21 mouse cellular contexts compared by ENCODE assay signal in the genomic region with DNA sequence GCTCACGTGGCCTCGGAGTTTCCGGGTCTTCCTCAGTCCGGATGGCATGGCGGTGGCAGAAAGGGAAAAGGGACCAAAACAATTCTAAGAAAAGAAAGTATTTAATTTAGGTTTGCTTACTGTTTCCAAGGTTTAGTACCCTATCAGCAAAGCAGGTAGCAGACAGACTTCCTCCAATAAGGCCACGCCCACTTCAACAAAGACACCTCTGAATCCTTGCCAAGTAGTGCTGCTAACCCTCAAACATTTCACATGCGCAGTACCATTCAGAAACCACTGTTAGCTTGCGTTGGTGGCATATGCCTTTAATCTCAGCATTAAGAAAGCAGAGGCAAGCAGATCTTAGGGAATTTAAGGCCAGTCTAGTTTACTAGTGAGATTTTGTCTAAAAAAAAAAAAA.
"Had no signal": no experiment of that assay in that cellular context is flagged by ENCODE, and none has a peak within 500 bp of the region (broad histone marks: within the 10 kb centered on the region; RNA-seq: fewer than 3 reads in every experiment).

No protein-coding gene starts in this region.

- H3K9ac ChIP-seq: limb, embryonic 12.5 days; limb, embryonic 15.5 days; liver, embryonic 13.5 days; lung, embryonic 14.5 days; midbrain, embryonic 12.5 days; midbrain, embryonic 15.5 days; neural tube, embryonic 12.5 days; neural tube, embryonic 15.5 days had no signal

- H3K4me2 ChIP-seq: limb, embryonic 12.5 days; limb, embryonic 15.5 days; liver, embryonic 13.5 days; lung, embryonic 14.5 days; midbrain, embryonic 12.5 days; midbrain, embryonic 15.5 days; neural tube, embryonic 12.5 days; neural tube, embryonic 15.5 days had no signal

- ATAC-seq: lung, postnatal 0 days; midbrain, embryonic 15.5 days had no signal

- H3K36me3 ChIP-seq: limb, embryonic 12.5 days; limb, embryonic 15.5 days; liver, embryonic 13.5 days; midbrain, embryonic 12.5 days; midbrain, embryonic 15.5 days; neural tube, embryonic 12.5 days; neural tube, embryonic 15.5 days had no signal

- DNase-seq: kidney, adult 2 months; kidney, postnatal 25 days; layer of hippocampus, postnatal 36 days; liver, embryonic 13.5 days; lung, embryonic 14.5 days; right cerebral cortex, adult 18-20 months; right cerebral cortex, postnatal 14 days; right cerebral cortex, postnatal 4 days; thymus, adult 18-20 months; thymus, postnatal 36 days had no signal

- H3K9me3 ChIP-seq: limb, embryonic 12.5 days; limb, embryonic 15.5 days; liver, embryonic 13.5 days; midbrain, embryonic 12.5 days; midbrain, embryonic 15.5 days; neural tube, embryonic 12.5 days; neural tube, embryonic 15.5 days had no signal

- H3K27me3 ChIP-seq: limb, embryonic 12.5 days; liver, embryonic 13.5 days; midbrain, embryonic 12.5 days; midbrain, embryonic 15.5 days; neural tube, embryonic 12.5 days; neural tube, embryonic 15.5 days had no signal

- H3K27ac ChIP-seq: kidney, postnatal 0 days; left cerebral cortex, adult 2 months; limb, embryonic 12.5 days; limb, embryonic 15.5 days; liver, embryonic 13.5 days; macrophage; midbrain, embryonic 12.5 days; midbrain, embryonic 15.5 days; neural tube, embryonic 12.5 days; neural tube, embryonic 15.5 days; stomach, postnatal 0 days had no signal

- H3K4me3 ChIP-seq: left cerebral cortex, adult 2 months; limb, embryonic 12.5 days; limb, embryonic 15.5 days; liver, embryonic 13.5 days; midbrain, embryonic 12.5 days; midbrain, embryonic 15.5 days; neural tube, embryonic 12.5 days; neural tube, embryonic 15.5 days had no signal
